Mouse (Mus musculus): ENCODE results near the gene Zfp334. TPM values are rescaled to one million over a fixed set of nuclear protein-coding genes. Genes with fewer than 3 reads are reported as not detected.

Zfp334 gene
- polyA plus RNA-seq, 1 experiment: 0.35 TPM

DNA sequence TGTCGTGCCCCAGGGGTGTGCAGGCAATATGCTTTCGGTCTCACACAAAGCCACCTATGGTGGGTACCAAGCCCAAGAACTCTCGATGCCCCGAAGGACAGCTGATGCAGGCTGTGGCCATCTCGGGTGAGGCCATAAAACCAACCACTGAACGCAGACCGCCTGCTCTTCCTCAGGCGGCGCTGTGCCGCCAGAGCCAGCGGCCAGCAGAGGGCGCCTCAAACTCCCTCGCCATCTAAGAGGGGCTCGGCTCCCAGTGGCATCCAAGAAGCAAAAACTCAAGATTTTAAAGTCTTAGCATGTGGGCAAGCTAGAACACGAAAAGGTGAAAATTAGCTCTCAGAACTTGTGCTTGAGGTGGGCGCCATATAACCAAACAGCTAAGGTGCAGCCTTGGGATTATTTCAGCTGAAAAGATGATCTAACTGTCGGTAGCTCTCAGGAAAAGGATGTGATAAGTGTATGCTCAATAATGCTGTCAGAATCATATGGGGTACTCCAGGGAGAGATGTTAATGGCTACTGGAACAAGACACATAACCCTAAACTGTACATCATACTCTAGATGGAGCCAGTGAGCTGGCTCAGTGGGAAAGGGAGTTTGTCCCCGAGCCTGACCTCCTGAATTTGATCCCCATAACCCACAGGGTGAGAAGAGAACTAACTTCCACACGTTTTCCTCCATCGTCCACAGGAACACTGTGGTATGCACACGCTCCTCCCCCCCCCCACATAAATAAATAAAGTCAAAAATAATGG is 23.5 kb downstream of the Zfp334 start:
- Histone ChIP-seq H3K36me3 (ENCODE audit: control insufficient read depth, insufficient read depth, low read length) (no peaks in the 10 kb centered on the region), H3K27me3 (ENCODE audit: control insufficient read depth, insufficient read depth, low read length) (peaks cover 11% of the 10 kb centered on the region), H3K27ac (ENCODE audit: insufficient read depth, low read depth, low read length) (no peak overlapping the region), H3K4me1 (ENCODE audit: control insufficient read depth, insufficient read depth, insufficient read length, low read length) (peaks cover 2% of the 10 kb centered on the region), H3K4me3 (ENCODE audit: low read depth, low read length) (no peak overlapping the region)
- 12% methylated on average over 21 of the region's 21 CpGs for WGBS
- TF ChIP-seq CTCF (IDR thresholded peaks at IDR 0.05; ENCODE audit: extremely low read depth, insufficient read length, insufficient replicate concordance, low read depth, low read length) (peak; percentile 79), POLR2A (IDR thresholded peaks at IDR 0.05; ENCODE audit: low read depth, low read length) (0 out of 2 replicates have a peak, but pooled peaks have one; percentile 9)

DNA sequence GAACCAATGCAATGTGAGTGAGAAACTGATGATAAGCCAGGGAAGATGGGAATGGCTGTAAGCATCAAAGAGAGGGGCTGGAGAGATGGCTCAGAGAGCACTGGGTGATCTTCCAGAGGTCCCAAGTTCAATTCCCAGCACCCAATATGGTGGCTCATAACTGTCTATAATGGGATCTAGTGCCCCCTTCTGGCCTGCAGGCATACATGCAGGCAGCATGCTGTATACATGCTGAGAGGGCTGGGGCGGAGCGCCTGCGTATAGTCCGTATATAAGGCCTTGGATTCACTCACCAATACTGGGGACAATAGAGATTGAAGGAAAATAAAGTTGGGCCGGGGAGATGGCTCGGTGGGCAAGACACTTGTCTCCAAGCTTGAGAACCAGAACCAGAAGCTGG is 24.8 kb downstream of the Zfp334 start:
- Histone ChIP-seq H3K27ac (ENCODE audit: insufficient read depth, low read depth, low read length) (no peak overlapping the region), H3K4me3 (ENCODE audit: low read depth, low read length) (no peak overlapping the region), H3K4me1 (ENCODE audit: control insufficient read depth, insufficient read depth, insufficient read length, low read length) (peaks cover 1% of the 10 kb centered on the region), H3K27me3 (ENCODE audit: control insufficient read depth, insufficient read depth, low read length) (peaks cover 5% of the 10 kb centered on the region), H3K36me3 (ENCODE audit: control insufficient read depth, insufficient read depth, low read length) (no peaks in the 10 kb centered on the region)
- no peak for TF ChIP-seq POLR2A (IDR thresholded peaks at IDR 0.05; ENCODE audit: low read depth, low read length)
- no peak for TF ChIP-seq CTCF (IDR thresholded peaks at IDR 0.05; ENCODE audit: extremely low read depth, insufficient read length, insufficient replicate concordance, low read depth, low read length)
- 83% methylated on average over 6 of the region's 6 CpGs for WGBS

GRCm38 (mm10) chr2:165360861-165361260 is 27.2 kb downstream of the Zfp334 start:
- no peaks in the 10 kb centered on the region for H3K4me1 ChIP-seq (ENCODE audit: control insufficient read depth, insufficient read depth, insufficient read length, low read length)
- H3K4me3 ChIP-seq (ENCODE audit: low read depth, low read length): no peak overlapping the region
- H3K36me3 ChIP-seq (ENCODE audit: control insufficient read depth, insufficient read depth, low read length): no peaks in the 10 kb centered on the region
- no peak overlapping the region for H3K27ac ChIP-seq (ENCODE audit: insufficient read depth, low read depth, low read length)
- peaks cover 4% of the 10 kb centered on the region; the same call in 1 of the 2 replicates for H3K27me3 ChIP-seq (ENCODE audit: control insufficient read depth, insufficient read depth, low read length)
- TF ChIP-seq CTCF (IDR thresholded peaks at IDR 0.05; ENCODE audit: extremely low read depth, insufficient read length, insufficient replicate concordance, low read depth, low read length): peak; percentile 65; the same call in 1 of the 2 replicates
- no peak for TF ChIP-seq POLR2A (IDR thresholded peaks at IDR 0.05; ENCODE audit: low read depth, low read length)
- 0% methylated on average over 1 of the region's 1 CpGs for WGBS

- WGBS: 93% methylated on average over 20 of the region's 20 CpGs
- TF ChIP-seq CTCF (IDR thresholded peaks at IDR 0.05; ENCODE audit: extremely low read depth, insufficient read length, insufficient replicate concordance, low read depth, low read length) (no peak), POLR2A (IDR thresholded peaks at IDR 0.05; ENCODE audit: low read depth, low read length) (no peak)
Measured at GRCm38 (mm10) chr2:165351828-165352513, 36.1 kb downstream of the Zfp334 start.

GRCm38 (mm10) chr2:165349466-165349865 is 38.6 kb downstream of the Zfp334 start:
- 25% methylated on average over 8 of the region's 8 CpGs for WGBS
- Histone ChIP-seq H3K27me3 (ENCODE audit: control insufficient read depth, insufficient read depth, low read length) (0 out of 2 replicates have a peak, but pooled peaks cover 7% of the 10 kb centered on the region), H3K27ac (ENCODE audit: insufficient read depth, low read depth, low read length) (no peak overlapping the region), H3K4me1 (ENCODE audit: control insufficient read depth, insufficient read depth, insufficient read length, low read length) (no peaks in the 10 kb centered on the region), H3K36me3 (ENCODE audit: control insufficient read depth, insufficient read depth, low read length) (no peaks in the 10 kb centered on the region), H3K4me3 (ENCODE audit: low read depth, low read length) (no peak overlapping the region)
- TF ChIP-seq POLR2A (IDR thresholded peaks at IDR 0.05; ENCODE audit: low read depth, low read length): no peak
- peak; percentile 23; the same call in 1 of the 2 replicates for TF ChIP-seq CTCF (IDR thresholded peaks at IDR 0.05; ENCODE audit: extremely low read depth, insufficient read length, insufficient replicate concordance, low read depth, low read length)

More at GRCm38 (mm10) chr2:165351828-165352513, 36.1 kb downstream of the Zfp334 start:
- 0 out of 2 replicates have a peak, but pooled peaks cover 7% of the 10 kb centered on the region for H3K27me3 ChIP-seq (ENCODE audit: control insufficient read depth, insufficient read depth, low read length)
- H3K4me3 ChIP-seq (ENCODE audit: low read depth, low read length): no peak overlapping the region
- no peaks in the 10 kb centered on the region for H3K4me1 ChIP-seq (ENCODE audit: control insufficient read depth, insufficient read depth, insufficient read length, low read length)
- no peak overlapping the region for H3K27ac ChIP-seq (ENCODE audit: insufficient read depth, low read depth, low read length)
- no peaks in the 10 kb centered on the region for H3K36me3 ChIP-seq (ENCODE audit: control insufficient read depth, insufficient read depth, low read length)

GRCm38 (mm10) chr2:165346180-165346579 is 41.9 kb downstream of the Zfp334 start:
- no peaks in the 10 kb centered on the region for H3K4me1 ChIP-seq (ENCODE audit: control insufficient read depth, insufficient read depth, insufficient read length, low read length)
- no peak overlapping the region for H3K27ac ChIP-seq (ENCODE audit: insufficient read depth, low read depth, low read length)
- no peak for TF ChIP-seq POLR2A (IDR thresholded peaks at IDR 0.05; ENCODE audit: low read depth, low read length)
- TF ChIP-seq CTCF (IDR thresholded peaks at IDR 0.05; ENCODE audit: extremely low read depth, insufficient read length, insufficient replicate concordance, low read depth, low read length): no peak
- H3K36me3 ChIP-seq (ENCODE audit: control insufficient read depth, insufficient read depth, low read length): no peaks in the 10 kb centered on the region
- 0 out of 2 replicates have a peak, but pooled peaks cover 4% of the 10 kb centered on the region for H3K27me3 ChIP-seq (ENCODE audit: control insufficient read depth, insufficient read depth, low read length)
- 82% methylated on average over 5 of the region's 5 CpGs for WGBS
- no peak overlapping the region for H3K4me3 ChIP-seq (ENCODE audit: low read depth, low read length)

- TF ChIP-seq POLR2A (IDR thresholded peaks at IDR 0.05; ENCODE audit: low read depth, low read length) (no peak), CTCF (IDR thresholded peaks at IDR 0.05; ENCODE audit: extremely low read depth, insufficient read length, insufficient replicate concordance, low read depth, low read length) (peak; percentile 67; the same call in 1 of the 2 replicates)
- 25% methylated on average over 3 of the region's 3 CpGs for WGBS
- no peaks in the 10 kb centered on the region for H3K36me3 ChIP-seq (ENCODE audit: control insufficient read depth, insufficient read depth, low read length)
- H3K27ac ChIP-seq (ENCODE audit: insufficient read depth, low read depth, low read length): no peak overlapping the region
- H3K27me3 ChIP-seq (ENCODE audit: control insufficient read depth, insufficient read depth, low read length): no peaks in the 10 kb centered on the region
- peaks cover 7% of the 10 kb centered on the region for H3K4me1 ChIP-seq (ENCODE audit: control insufficient read depth, insufficient read depth, insufficient read length, low read length)
- H3K4me3 ChIP-seq (ENCODE audit: low read depth, low read length): no peak overlapping the region
Measured at GRCm38 (mm10) chr2:165337191-165337590, 50.9 kb downstream of the Zfp334 start.

All from small intestine, adult 2 months (tissue).